ENCODE assay signal across 17 mouse cellular contexts in the genomic region with DNA sequence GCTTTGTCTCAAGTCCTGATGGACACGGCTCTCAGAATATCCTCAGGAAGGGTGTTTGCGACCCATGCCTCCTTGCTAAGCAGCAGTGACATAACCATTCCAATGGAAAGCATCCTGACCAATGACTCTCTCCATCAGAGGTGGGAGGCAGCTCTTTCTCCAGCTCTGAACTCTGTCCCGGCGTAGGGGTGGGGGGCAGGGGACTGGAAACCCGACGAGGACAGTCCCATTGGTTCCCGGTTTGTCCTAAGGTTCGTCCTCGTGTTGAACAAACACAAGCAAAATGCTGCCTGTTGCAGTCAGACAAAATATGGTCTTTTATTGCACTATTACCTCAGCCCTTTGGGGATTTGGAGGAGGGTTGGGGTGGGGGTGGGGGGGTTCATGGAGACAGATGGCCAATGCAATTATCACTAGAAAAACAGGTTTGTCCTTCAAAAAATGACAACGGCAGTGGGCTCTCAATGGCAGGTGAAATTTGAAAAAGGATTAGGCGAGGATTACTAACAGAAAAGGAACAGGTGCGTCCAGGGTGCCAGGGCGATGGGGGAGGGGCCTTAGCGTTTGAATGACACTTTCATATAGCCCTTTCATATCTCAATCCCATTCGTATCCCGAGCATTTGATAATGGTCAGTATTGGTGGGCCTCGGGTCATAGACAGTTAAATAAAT.
"Had no signal": no experiment of that assay in that cellular context is flagged by ENCODE, and none has a peak within 500 bp of the region (broad histone marks: within the 10 kb centered on the region; RNA-seq: fewer than 3 reads in every experiment).

No protein-coding gene starts in this region.

- H3K9ac ChIP-seq: limb, embryonic 12.5 days; liver, embryonic 14.5 days; lung, embryonic 14.5 days; midbrain, embryonic 15.5 days; neural tube, embryonic 12.5 days; stomach, embryonic 15.5 days had no signal

- DNase-seq: kidney, adult 18-20 months; kidney, postnatal 10 days; kidney, postnatal 4 days; liver; lung, embryonic 14.5 days; lung, postnatal 10 days; lung, postnatal 4 days; retina, postnatal 1 day; right cerebral cortex, postnatal 14 days had no signal

- ATAC-seq: midbrain, embryonic 15.5 days had no signal

- H3K4me3 ChIP-seq: layer of hippocampus, adult 2 months; limb, embryonic 12.5 days; megakaryocyte, embryonic 14.5 days; midbrain, embryonic 15.5 days; neural tube, embryonic 12.5 days; stomach, embryonic 15.5 days had no signal

- H3K27ac ChIP-seq: layer of hippocampus, adult 2 months; limb, embryonic 12.5 days; liver, embryonic 14.5 days; midbrain, embryonic 15.5 days; neural tube, embryonic 12.5 days; stomach, embryonic 15.5 days had no signal

- H3K36me3 ChIP-seq: limb, embryonic 12.5 days; midbrain, embryonic 15.5 days; neural tube, embryonic 12.5 days; stomach, embryonic 15.5 days had no signal

- H3K4me2 ChIP-seq: limb, embryonic 12.5 days; lung, embryonic 14.5 days; midbrain, embryonic 11.5 days; midbrain, embryonic 15.5 days; neural tube, embryonic 12.5 days; stomach, embryonic 15.5 days had no signal

- H3K4me1 ChIP-seq: midbrain, embryonic 15.5 days; neural tube, embryonic 12.5 days; stomach, embryonic 15.5 days had no signal

- H3K27me3 ChIP-seq: limb, embryonic 12.5 days; midbrain, embryonic 15.5 days; neural tube, embryonic 12.5 days; stomach, embryonic 15.5 days had no signal

- H3K9me3 ChIP-seq: limb, embryonic 12.5 days; megakaryocyte, embryonic 14.5 days; midbrain, embryonic 15.5 days; neural tube, embryonic 12.5 days; stomach, embryonic 15.5 days had no signal
